ENCODE assay signal across 9 mouse cellular contexts in the genomic region with DNA sequence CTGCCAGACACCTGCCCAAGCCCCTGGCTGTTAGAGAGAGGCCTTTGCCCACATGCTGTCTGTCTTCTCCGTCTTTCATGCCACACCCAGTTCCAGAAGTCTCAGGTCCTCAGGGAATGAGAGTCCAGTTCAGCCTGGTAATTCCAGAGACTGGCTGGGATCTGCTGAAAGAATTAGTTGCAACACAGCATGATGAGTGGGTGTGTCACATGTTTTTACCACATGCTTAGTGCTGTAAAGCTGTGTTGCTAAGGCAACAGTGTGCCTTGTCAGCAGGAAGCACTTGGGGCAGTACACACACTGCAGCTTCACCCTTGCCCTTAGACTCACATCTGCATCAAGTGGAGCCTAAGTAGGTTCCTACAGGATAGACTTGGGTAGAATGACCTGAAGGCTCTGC. TPM values are rescaled to one million over a fixed set of nuclear protein-coding genes. Genes with fewer than 3 reads are reported as not detected.
A peak's percentile ranks its signal among the peaks of the same experiment; 100 is the strongest.
DNase-seq lines count a peak whose midpoint lies in the region; ATAC-seq and TF ChIP-seq lines count a peak whose summit lies in the region.
"Had no signal": no experiment of that assay in that cellular context is flagged by ENCODE, and none has a peak within 500 bp of the region (broad histone marks: within the 10 kb centered on the region; RNA-seq: fewer than 3 reads in every experiment).

No protein-coding gene starts in this region.

- DNase-seq in midbrain, embryonic 10.5 days (ENCODE audit: low spot score) = no peak
- DNase-seq in midbrain, embryonic 14.5 days = no peak
- DNase-seq in brain, embryonic 14.5 days (ENCODE audit: low read depth) = peak; percentile 23
- peak; percentile 60 to 79 for DNase-seq in layer of hippocampus, adult 18-20 months (ENCODE audit: low spot score in 2 of 2)
- DNase-seq in mesoderm, embryonic 11.5 days (ENCODE audit: low read depth, low spot score) = peak; percentile 23
- DNase-seq in Muller cell, postnatal 12 days (ENCODE audit: inconsistent ontology term) = no peak
- no peak for DNase-seq in liver, embryonic 11.5 days (ENCODE audit: low spot score)
- DNase-seq: liver, embryonic 13.5 days had no signal

- H3K9ac ChIP-seq in midbrain, embryonic 14.5 days (replicated peaks; ENCODE audit: low read length) = no peak overlapping the region
- H3K9ac ChIP-seq in forebrain, embryonic 12.5 days = no peak overlapping the region
- H3K9ac ChIP-seq in liver, embryonic 11.5 days (ENCODE audit: low read depth, low read length) = no peak overlapping the region
- H3K9ac ChIP-seq: liver, embryonic 13.5 days had no signal

- TF ChIP-seq CTCF in brain, embryonic 14.5 days (IDR thresholded peaks at IDR 0.05; ENCODE audit: borderline replicate concordance, extremely low read depth, insufficient read depth, insufficient read length) = no peak

- H3K27me3 ChIP-seq in midbrain, embryonic 10.5 days (ENCODE audit: low read depth, poor library complexity, severe bottlenecking) = no peaks in the 10 kb centered on the region
- no peaks in the 10 kb centered on the region for H3K27me3 ChIP-seq in midbrain, embryonic 14.5 days (ENCODE audit: control insufficient read depth, insufficient read depth, low read length)
- H3K27me3 ChIP-seq in forebrain, embryonic 12.5 days = no peaks in the 10 kb centered on the region
- H3K27me3 ChIP-seq in liver, embryonic 11.5 days (replicated peaks; ENCODE audit: control insufficient read depth, insufficient read depth, low read length) = no peaks in the 10 kb centered on the region
- H3K27me3 ChIP-seq: liver, embryonic 13.5 days had no signal

- peak overlapping the region; percentile 6; the same call in 1 of the 2 replicates for H3K27ac ChIP-seq in midbrain, embryonic 10.5 days (replicated peaks)
- no peak overlapping the region for H3K27ac ChIP-seq in midbrain, embryonic 14.5 days (replicated peaks; ENCODE audit: low read depth, low read length)
- no peak overlapping the region for H3K27ac ChIP-seq in forebrain, embryonic 12.5 days
- H3K27ac ChIP-seq in liver, embryonic 11.5 days (ENCODE audit: low read depth, low read length) = no peak overlapping the region
- H3K27ac ChIP-seq: liver, embryonic 13.5 days had no signal

- ATAC-seq in midbrain, embryonic 14.5 days (ENCODE audit: low FRiP score, low TSS enrichment) = no peak
- no peak for ATAC-seq in forebrain, embryonic 12.5 days (ENCODE audit: low FRiP score)
- no peak for ATAC-seq in liver, embryonic 11.5 days (replicated peaks; ENCODE audit: low FRiP score)

- no peak overlapping the region for H3K4me2 ChIP-seq in midbrain, embryonic 14.5 days (ENCODE audit: low read length)
- H3K4me2 ChIP-seq in forebrain, embryonic 12.5 days = no peak overlapping the region
- no peak overlapping the region for H3K4me2 ChIP-seq in liver, embryonic 11.5 days
- H3K4me2 ChIP-seq: liver, embryonic 13.5 days had no signal

- no peak for TF ChIP-seq POLR2A in brain, embryonic 14.5 days (IDR thresholded peaks at IDR 0.05; ENCODE audit: borderline replicate concordance, extremely low read depth, insufficient read depth, insufficient read length, poor library complexity, severe bottlenecking)

- no peak overlapping the region for H3K4me3 ChIP-seq in midbrain, embryonic 10.5 days
- no peak overlapping the region for H3K4me3 ChIP-seq in midbrain, embryonic 14.5 days (replicated peaks; ENCODE audit: low read depth, low read length)
- no peak overlapping the region for H3K4me3 ChIP-seq in forebrain, embryonic 12.5 days (replicated peaks)
- H3K4me3 ChIP-seq in liver, embryonic 11.5 days (ENCODE audit: low read depth, low read length) = no peak overlapping the region
- H3K4me3 ChIP-seq: liver, embryonic 13.5 days had no signal

- no peaks in the 10 kb centered on the region for H3K9me3 ChIP-seq in midbrain, embryonic 10.5 days (replicated peaks)
- no peaks in the 10 kb centered on the region for H3K9me3 ChIP-seq in midbrain, embryonic 14.5 days (ENCODE audit: control insufficient read depth, low read length)
- H3K9me3 ChIP-seq in forebrain, embryonic 12.5 days = no peaks in the 10 kb centered on the region
- H3K9me3 ChIP-seq in liver, embryonic 11.5 days (ENCODE audit: control insufficient read depth, low read length) = no peaks in the 10 kb centered on the region
- H3K9me3 ChIP-seq: liver, embryonic 13.5 days had no signal

- H3K4me1 ChIP-seq in midbrain, embryonic 10.5 days = peaks cover 25% of the 10 kb centered on the region
- peaks cover 2% of the 10 kb centered on the region; the same call in 1 of the 2 replicates for H3K4me1 ChIP-seq in midbrain, embryonic 14.5 days (ENCODE audit: control insufficient read depth, insufficient read depth, low read length)
- H3K4me1 ChIP-seq in forebrain, embryonic 12.5 days = no peaks in the 10 kb centered on the region
- H3K4me1 ChIP-seq in liver, embryonic 11.5 days (replicated peaks; ENCODE audit: control insufficient read depth, insufficient read depth, low read length) = no peaks in the 10 kb centered on the region
- H3K4me1 ChIP-seq: liver, embryonic 13.5 days had no signal

- H3K36me3 ChIP-seq in midbrain, embryonic 10.5 days = no peaks in the 10 kb centered on the region
- H3K36me3 ChIP-seq in midbrain, embryonic 14.5 days (ENCODE audit: control insufficient read depth, insufficient read depth, low read length) = no peaks in the 10 kb centered on the region
- H3K36me3 ChIP-seq in forebrain, embryonic 12.5 days (replicated peaks) = no peaks in the 10 kb centered on the region
- no peaks in the 10 kb centered on the region for H3K36me3 ChIP-seq in liver, embryonic 11.5 days (ENCODE audit: control insufficient read depth, insufficient read depth, low read length)
- H3K36me3 ChIP-seq: liver, embryonic 13.5 days had no signal

- 77% methylated on average over 1 of the region's 1 CpGs for WGBS in midbrain, embryonic 10.5 days
- 57% methylated on average over 1 of the region's 1 CpGs for WGBS in midbrain, embryonic 14.5 days
- 80% methylated on average over 1 of the region's 1 CpGs for WGBS in forebrain, embryonic 12.5 days
- 77% methylated on average over 1 of the region's 1 CpGs for WGBS in liver, embryonic 11.5 days

RNA-seq across cellular contexts. Expression of gene Metrnl, which starts 40.1 kb away (rescaled TPM):
- polyA plus RNA-seq in midbrain, embryonic 10.5 days (2016; fragmentation: Nextera tagmentation; extraction: Ambion mirVana) = 12.8 TPM in 2 replicates
- 10.2 and 11.0 TPM in 2 replicates for polyA plus RNA-seq in midbrain, embryonic 14.5 days (2014; fragmentation: Nextera tagmentation; extraction: Ambion mirVana)
- polyA plus RNA-seq in brain, embryonic 14.5 days (2012; rRNA removed) = 7.5 and 11.9 TPM in 2 replicates
- 10 to 100 TPM; 11.0 to 12.5 TPM for total RNA-seq in layer of hippocampus, adult 18-20 months (2021)
- polyA plus RNA-seq in forebrain, embryonic 12.5 days (2016; fragmentation: Nextera tagmentation; extraction: Ambion mirVana) = 2.1 and 3.2 TPM in 2 replicates
- 4.5 and 4.7 TPM in 2 replicates for polyA plus RNA-seq in liver, embryonic 11.5 days (2014; fragmentation: Nextera tagmentation; extraction: Ambion mirVana)

Comparison
In these comparisons a context has a peak if more than half of its experiments do, and no peak if none do; other contexts are left out.
1. DNase-seq: peak in brain, embryonic 14.5 days (single experiment), layer of hippocampus, adult 18-20 months (2 of 2) and mesoderm, embryonic 11.5 days (single experiment); none in midbrain, embryonic 10.5 days (single experiment), midbrain, embryonic 14.5 days (single experiment), Muller cell, postnatal 12 days (single experiment) and liver, embryonic 11.5 days (single experiment).